Comparison of ENCODE assay signal across 17 mouse cellular contexts in the genomic region with DNA sequence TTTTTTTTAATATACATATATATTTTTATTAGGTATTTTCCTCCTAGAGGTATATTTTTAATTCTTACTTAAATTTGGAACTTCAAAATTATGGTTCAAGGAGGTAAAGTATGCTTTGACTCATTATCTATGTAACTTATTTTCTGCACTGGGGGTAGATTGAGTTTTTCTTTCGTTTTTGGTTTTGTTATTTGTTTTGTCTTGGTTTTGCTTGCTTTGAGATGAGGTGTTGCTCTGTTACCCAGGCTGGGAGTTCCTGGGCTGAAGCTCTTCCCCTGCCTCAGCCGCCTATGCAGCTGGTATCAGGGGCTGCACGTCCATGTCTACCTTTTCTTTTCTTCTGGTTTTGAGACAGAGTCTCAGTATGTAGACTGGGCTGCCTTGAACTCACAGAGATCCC.
"Had no signal": no experiment of that assay in that cellular context is flagged by ENCODE, and none has a peak within 500 bp of the region (broad histone marks: within the 10 kb centered on the region; RNA-seq: fewer than 3 reads in every experiment).

No protein-coding gene starts in this region.

- ATAC-seq: hindbrain, postnatal 0 days; intestine, embryonic 16.5 days; liver, embryonic 12.5 days had no signal

- DNase-seq: gastrocnemius, postnatal 14 days; gastrocnemius, postnatal 36 days; heart, adult 11 months; heart, adult 2 months; heart, postnatal 14 days; heart, postnatal 36 days; kidney, adult 11 months; kidney, adult 2 months; kidney, adult 9 months; kidney, postnatal 14 days; kidney, postnatal 36 days; layer of hippocampus, adult 9-11 months; layer of hippocampus, postnatal 36 days; left cerebral cortex, postnatal 4 days had no signal
